Mouse (Mus musculus) heart, postnatal 25 days (tissue): ENCODE data around the gene Prss53. TPM values are rescaled to one million over a fixed set of nuclear protein-coding genes. Genes with fewer than 3 reads are reported as not detected.

ENCODE experiments used
- DNase-seq: peaks from one replicate; pipeline ENCODE4 v3.0.0; 2022; ENCODE audit warnings: low spot score
- intact Hi-C: fragments of 180-260 bp; cut with DNase I; formaldehyde crosslinking; loops from one replicate; pipeline ENCODE4 v1.15.1; 2025
- total RNA-seq, 2 experiments: library from RNA; stranded (reverse); gene quantifications; 2 replicates each; pipeline ENCODE4 v1.2.3; 2021

The Prss53 gene
- 1 to 10 TPM in 1 of 2 experiments, under 1 TPM in 1; 0.99 to 1.3 TPM for total RNA-seq

DNA sequence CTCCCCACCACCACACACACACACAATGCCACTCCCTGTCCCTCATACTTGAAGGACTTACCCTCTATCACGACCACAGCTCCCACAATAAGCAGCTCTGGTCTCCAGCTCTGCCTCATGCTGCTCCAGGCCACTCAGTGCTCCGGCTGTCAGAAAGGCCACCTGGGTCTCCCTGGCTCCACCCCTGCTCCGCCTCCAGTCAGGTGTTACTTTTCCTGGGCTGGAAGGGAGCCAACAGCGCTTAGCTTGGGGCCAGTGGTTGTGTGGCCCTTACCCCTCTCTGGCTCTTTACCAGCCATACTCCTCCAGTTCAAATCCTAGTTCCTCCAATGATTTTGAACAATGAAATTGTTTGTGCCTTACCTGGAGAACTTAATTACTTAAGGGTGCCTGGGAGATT is at the start of gene Prss53:
TSS of gene Prss53 (minus strand) at position 173 of the 400 bp plus-strand sequence.
- intact Hi-C loops = loop anchor here (5.0 kb wide), 1 partner anchor 88 kb away; the partner anchor contains the start of gene Hsd3b7
- DNase-seq = no peak

DNA sequence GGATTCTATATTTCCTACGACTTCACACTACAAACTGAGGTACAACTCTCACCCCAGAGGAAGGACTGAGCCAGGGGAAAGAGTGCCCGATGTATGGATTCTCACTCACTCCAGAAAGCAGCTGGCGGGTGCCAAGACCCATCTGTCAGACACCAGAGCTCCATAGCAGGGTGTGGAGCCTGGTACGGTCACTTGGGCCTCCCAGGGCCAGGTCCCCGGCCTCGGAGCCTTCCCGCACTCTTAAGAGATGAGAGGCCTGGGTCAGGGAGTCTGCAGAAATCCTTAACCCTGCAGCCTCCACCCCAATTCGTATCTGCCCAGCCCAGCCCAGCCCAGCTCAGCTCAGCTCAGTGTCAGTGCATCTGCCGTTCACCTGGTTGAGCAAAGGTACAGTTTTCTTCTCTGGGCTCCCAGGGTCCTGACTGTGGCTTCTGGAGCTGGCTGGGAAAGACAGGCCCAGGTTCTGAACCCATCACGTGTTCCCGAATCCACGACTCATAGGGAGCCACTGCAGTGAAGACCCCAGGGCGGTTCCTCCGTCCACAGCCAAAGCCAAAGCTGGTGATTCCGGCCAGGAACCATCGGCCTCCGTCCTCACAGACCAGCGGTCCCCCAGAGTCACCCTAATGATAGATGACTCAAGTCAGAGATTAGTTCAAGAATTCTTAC is 45.6 kb upstream of the Prss53 start:
- DNase-seq = no peak
- intact Hi-C loops = no loop called here

DNA sequence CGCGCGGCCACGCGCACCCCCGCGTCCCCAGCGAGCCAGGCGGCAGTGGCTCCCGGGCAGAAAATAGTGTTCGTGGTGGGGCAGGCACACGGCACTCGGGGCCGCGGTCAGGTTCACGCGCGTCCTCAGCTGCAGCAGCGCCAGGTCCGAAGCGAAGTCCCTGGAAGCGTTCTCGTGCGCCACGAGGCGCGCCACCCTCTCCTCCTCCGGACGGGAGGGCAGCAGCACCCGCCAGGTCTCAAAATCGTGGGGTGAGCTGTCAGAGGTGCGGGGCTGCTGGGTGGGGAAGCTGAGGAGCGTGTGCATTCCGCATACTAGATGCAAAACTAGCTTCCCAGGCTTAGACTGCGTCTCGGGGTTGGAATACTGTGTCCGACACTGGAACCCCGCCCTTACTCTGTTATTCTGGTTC is 45.0 kb upstream of the Prss53 start:
- no peak for DNase-seq
- intact Hi-C loops = no loop called here

- intact Hi-C loops = no loop called here
- peak; percentile 94 for DNase-seq
These were observed 44.4 kb upstream of the Prss53 start for GRCm38 (mm10) chr7:127935028-127935722.

GRCm38 (mm10) chr7:127934075-127934474 is 43.3 kb upstream of the Prss53 start:
- intact Hi-C loops = loop anchor here (5.0 kb wide), 1 partner anchor 137 kb away; no protein-coding TSS in a partner anchor
- no peak for DNase-seq

GRCm38 (mm10) chr7:127932273-127933031 is 41.7 kb upstream of the Prss53 start:
- intact Hi-C loops = loop anchor here (5.0 kb wide), 1 partner anchor 135 kb away; no protein-coding TSS in a partner anchor
- DNase-seq = no peak

GRCm38 (mm10) chr7:127931351-127932135 is 40.8 kb upstream of the Prss53 start:
- DNase-seq = no peak
- intact Hi-C loops = loop anchor here (5.0 kb wide), 1 partner anchor 134 kb away; no protein-coding TSS in a partner anchor

GRCm38 (mm10) chr7:127930636-127931035 is 39.9 kb upstream of the Prss53 start:
- no peak for DNase-seq
- intact Hi-C loops = loop anchor here (5.0 kb wide), 1 partner anchor 133 kb away; no protein-coding TSS in a partner anchor

DNA sequence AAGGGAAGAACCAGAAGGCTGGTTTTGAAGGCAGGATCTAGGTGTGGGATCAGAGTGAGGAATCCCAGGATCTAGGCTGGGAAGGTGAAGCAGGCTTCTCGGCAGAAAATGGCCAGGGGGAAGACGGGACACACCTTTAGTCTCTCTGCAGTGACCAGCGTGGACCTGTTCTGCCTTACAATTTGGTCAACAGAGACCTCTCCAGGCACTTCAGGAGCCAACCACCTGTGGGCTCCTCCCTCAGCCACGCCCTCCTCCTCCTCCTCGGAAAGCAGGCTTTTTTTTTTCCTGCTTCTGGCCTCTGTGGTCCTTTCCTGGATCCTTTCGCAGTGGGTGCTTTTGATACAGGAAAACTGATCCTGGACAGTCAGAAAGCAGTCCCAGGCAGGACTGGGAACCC is 39.2 kb upstream of the Prss53 start, which contains the start of gene Prss8:
TSS of gene Prss8 (minus strand) at position 182 of the 400 bp plus-strand sequence.
- intact Hi-C loops = loop anchor here (5.0 kb wide), 1 partner anchor 133 kb away; no protein-coding TSS in a partner anchor
- DNase-seq = no peak

GRCm38 (mm10) chr7:127928596-127928995 is 37.8 kb upstream of the Prss53 start:
- DNase-seq = no peak
- intact Hi-C loops = no loop called here

- DNase-seq = no peak
- intact Hi-C loops = no loop called here
These were observed 37.0 kb upstream of the Prss53 start for GRCm38 (mm10) chr7:127927726-127928125.

GRCm38 (mm10) chr7:127926846-127927245 is 36.1 kb upstream of the Prss53 start:
- intact Hi-C loops = no loop called here
- DNase-seq = no peak

DNA sequence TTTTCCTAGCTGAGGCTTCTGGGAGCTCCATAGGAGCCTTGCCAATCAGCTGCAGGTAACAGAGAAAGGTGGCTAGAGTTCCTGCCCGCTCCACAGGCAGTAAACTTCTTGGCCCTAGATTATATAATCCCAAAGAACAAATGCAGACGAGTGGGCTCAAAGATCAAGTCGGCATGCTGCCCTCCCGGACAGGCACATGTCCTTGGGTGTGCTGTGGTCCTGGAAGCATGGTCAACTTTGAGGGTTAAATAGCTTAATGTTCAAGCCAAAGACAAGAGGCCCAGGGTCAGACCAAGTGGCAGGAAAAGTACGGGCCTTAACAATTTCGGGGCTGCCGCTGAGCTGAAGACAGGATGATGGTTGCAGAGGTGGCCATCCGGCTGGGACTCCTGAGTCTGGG is 35.3 kb upstream of the Prss53 start:
- intact Hi-C loops = no loop called here
- DNase-seq = no peak

GRCm38 (mm10) chr7:127925252-127925651 is 34.5 kb upstream of the Prss53 start:
- intact Hi-C loops = no loop called here
- no peak for DNase-seq

DNA sequence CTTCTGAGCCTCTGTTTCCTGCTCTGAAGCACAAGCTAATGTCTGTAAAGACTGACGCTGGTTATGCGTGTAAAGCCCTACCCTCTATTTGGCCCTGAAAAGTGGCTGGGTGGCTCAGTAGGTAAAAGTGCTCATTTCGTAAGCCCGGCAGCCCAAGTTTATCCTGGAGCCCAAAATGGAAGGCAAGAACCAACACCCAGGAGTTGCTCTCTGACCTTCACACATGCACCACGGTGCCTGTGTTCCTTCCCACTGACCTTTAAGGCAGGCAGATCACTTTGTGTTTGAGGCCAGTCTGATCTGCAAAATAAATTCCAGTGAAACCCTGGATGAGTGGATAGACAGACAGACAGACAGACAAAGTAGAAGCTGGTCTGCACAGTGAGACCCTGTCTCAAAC is 32.9 kb upstream of the Prss53 start:
- intact Hi-C loops = no loop called here
- no peak for DNase-seq

- intact Hi-C loops = no loop called here
- no peak for DNase-seq
These were observed 31.9 kb upstream of the Prss53 start for GRCm38 (mm10) chr7:127922451-127923275.

GRCm38 (mm10) chr7:127921516-127921915 is 30.7 kb upstream of the Prss53 start:
- intact Hi-C loops = no loop called here
- DNase-seq = no peak

GRCm38 (mm10) chr7:127919290-127919689 is 28.5 kb upstream of the Prss53 start:
- DNase-seq = no peak

DNA sequence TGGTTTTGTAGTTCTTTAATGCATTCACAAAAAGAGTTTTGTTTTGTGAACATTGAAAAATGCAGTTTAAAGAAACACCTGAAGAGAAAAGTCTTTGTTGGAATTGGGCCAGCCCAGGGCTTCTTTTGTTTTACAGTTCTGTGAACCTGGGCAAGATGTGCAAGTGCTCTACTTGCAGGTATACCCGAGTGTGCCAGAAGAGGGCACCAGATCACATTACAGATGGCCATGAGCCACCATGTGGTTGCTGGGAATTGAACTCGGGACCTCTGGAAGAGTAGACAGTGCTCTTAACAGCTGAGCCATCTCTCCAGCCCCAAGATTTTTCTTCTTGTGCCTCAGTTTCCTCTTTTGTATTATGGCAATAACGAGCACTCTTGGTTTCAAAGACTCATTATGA is 27.4 kb upstream of the Prss53 start:
- intact Hi-C loops = no loop called here
- no peak for DNase-seq

More at GRCm38 (mm10) chr7:127919290-127919689, 28.5 kb upstream of the Prss53 start:
- intact Hi-C loops = no loop called here
